Mouse (Mus musculus): ENCODE data around the gene Zfp975.
"Not testable (repeated sequence)": the region's sequence is repeated elsewhere in the genome, so short reads cannot be mapped to it uniquely, and the experiment has no call there.

Gene Zfp975

GRCm38 (mm10) chr7:42692362-42693158 lies at the start of gene Zfp975:
Gene Zfp975, minus strand, starts transcription at chr7:42692742.
- DNase-seq (ENCODE audit: extremely low spot score, low read depth, low spot score), result peak; percentile 58

- DNase-seq (ENCODE audit: extremely low spot score, low read depth, low spot score), result no peak
Measured at GRCm38 (mm10) chr7:42738536-42739210, 46.1 kb upstream of the Zfp975 start.

DNA sequence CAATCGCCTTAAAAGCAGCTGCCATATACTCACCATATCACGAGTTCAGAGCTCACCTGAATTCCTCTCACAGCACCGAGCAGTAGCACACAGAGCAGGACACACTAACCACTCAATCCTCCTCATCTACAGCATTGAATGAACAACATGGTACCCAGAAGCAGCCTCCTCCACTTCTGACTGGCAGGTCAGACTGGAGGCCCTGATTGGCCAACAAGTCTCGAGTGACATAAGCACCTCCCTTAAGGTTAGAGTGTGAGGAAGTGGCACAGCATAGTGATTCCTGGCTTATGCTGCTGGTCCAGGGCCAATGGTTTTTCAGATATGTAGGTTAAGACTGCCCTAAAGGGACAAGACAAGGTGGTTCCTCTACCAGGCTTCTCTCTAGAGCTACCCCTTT lies 34.4 kb upstream of the Zfp975 start, which contains the start of gene Gm17067:
Gene Gm17067 (minus strand): TSS at position 101 of the 400 bp plus-strand sequence.
- not testable (repeated sequence) for DNase-seq (ENCODE audit: extremely low spot score, low read depth, low spot score)

DNA sequence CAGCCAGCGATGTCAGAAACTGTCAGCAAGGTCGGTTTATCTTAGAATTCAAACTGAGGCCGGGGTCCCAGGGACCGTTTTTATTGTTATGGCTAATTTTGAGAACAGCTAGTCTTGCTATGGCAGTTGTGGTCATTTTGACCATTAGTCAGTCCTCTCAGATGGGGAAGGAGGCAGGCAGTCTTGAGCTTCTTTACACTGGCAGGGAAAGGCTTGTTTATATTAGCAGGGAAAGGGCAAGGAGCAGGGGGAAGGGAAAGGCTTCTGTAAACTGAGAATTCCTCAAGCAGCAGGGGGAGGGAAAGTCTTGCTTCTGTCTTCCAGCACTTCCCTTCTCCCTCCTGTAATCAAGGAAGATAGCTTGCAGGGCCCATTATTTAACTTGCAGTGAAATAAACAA lies 709 bp upstream of the Zfp975 start:
- not testable (repeated sequence) for DNase-seq (ENCODE audit: extremely low spot score, low read depth, low spot score)

DNA sequence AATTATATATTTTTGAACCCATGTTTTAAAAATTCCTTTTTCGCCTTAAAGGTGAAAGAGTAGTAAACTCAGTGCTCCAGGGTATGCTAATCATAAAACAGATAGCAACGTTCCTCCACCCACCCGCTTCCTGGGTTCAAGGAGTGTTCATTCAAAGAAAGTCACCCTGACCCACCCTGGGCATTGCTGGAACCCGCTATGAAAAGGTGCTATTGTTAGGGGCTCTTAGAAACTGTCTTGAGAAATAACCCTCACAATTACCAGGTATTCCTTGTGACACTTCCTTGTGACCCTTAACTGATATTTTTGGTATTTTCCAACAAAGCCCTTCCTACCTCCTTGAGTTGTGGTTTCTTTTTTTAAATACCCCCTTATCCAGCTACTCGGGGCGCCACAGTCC lies 12.5 kb downstream of the Zfp975 start:
- not testable (repeated sequence) for DNase-seq (ENCODE audit: extremely low spot score, low read depth, low spot score)

GRCm38 (mm10) chr7:42679646-42680045 lies 12.9 kb downstream of the Zfp975 start:
- DNase-seq (ENCODE audit: extremely low spot score, low read depth, low spot score), result not testable (repeated sequence)

DNA sequence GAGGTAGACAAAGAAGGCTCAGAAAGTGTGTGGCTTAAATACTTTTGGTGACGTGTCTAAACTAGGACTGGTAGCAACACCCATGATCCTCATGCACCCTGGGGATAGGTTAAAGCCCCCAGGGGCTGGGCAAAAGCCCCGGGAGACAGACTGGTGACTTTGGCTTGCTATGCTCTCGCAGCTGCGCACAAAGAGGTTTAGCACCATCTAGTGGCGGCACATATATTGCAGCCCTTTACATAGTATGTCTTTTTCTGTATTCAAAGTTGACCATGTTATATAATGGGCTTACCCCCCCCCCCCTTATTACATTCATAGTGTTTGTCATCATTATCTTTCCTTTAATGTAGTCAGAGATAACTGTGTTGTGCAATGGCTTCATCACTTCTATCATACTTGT lies 32.4 kb downstream of the Zfp975 start:
- not testable (repeated sequence) for DNase-seq (ENCODE audit: extremely low spot score, low read depth, low spot score)

DNA sequence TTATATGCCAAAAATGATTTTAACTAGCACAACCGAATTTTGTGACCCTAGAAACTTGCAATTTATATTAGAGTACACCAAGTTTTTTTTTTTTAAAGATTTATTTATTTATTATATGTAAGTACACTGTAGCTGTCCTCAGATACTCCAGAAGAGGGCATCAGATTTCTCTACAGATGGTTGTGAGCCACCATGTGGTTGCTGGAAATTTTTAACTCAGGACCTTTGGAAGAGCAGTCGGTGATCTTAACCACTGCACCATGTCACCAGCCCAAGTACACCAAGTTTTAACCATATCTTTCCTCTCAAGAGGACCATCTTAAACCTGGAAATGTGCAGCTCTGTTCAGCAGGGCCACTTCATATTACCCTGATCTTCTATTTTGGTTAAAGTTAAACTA lies 37.3 kb downstream of the Zfp975 start:
- not testable (repeated sequence) for DNase-seq (ENCODE audit: extremely low spot score, low read depth, low spot score)

DNA sequence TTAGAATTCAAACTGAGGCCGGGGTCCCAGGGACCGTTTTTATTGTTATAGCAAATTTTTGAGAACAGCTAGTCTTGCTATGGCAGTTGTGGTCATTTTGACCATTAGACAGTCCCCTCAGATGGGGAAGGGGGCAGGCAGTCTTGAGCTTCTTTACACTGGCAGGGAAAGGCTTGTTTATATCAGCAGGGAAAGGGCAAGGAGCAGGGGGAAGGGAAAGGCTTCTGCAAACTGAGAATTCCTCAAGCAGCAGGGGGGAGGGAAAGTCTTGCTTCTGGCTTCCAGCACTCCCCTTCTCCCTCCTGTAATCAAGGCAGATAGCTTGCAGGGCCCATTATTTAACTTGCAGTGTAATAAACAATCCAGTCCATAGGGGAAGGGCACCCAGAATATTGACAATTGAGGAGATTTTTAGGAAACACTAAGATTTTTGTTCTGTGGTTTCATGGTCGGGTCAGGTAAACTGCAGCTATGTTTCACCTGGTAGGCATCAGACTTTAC lies 49.4 kb downstream of the Zfp975 start:
- not testable (repeated sequence) for DNase-seq (ENCODE audit: extremely low spot score, low read depth, low spot score)

- DNase-seq (ENCODE audit: extremely low spot score, low read depth, low spot score), result peak; percentile 31
Measured at GRCm38 (mm10) chr7:42642152-42643115, 50.1 kb downstream of the Zfp975 start, which contains the start of gene Zfp976. Gene Zfp976, minus strand, starts transcription at chr7:42642588.

DNA sequence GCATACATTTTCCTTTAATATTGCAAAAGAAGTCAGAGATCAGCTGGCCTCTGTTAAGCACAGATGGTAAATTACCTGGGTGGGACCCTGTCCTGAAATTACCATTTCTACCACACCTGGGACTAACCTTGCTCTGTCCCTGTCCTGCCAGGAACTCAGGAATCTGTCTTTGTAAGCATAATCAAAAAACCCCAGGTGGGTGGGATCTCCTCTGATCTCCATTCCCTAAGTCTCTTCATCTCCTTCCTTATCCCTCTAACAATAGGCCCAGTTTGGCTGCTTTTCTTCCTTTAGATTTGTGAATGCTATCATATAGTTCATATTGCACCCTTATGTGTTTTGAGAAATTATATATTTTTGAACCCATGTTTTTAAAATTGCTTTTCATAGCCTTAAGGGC lies 61.5 kb downstream of the Zfp975 start:
- not testable (repeated sequence) for DNase-seq (ENCODE audit: extremely low spot score, low read depth, low spot score)

Data from hindlimb bud, embryonic 11.5 days (tissue).